Mouse (Mus musculus): ENCODE data around the gene Dtnbp1. TPM values are rescaled to one million over a fixed set of nuclear protein-coding genes. Genes with fewer than 3 reads are reported as not detected.
A peak's percentile ranks its signal among the peaks of the same experiment; 100 is the strongest.

Gene Dtnbp1
- polyA plus RNA-seq, 1 experiment = 99.1 TPM

DNA sequence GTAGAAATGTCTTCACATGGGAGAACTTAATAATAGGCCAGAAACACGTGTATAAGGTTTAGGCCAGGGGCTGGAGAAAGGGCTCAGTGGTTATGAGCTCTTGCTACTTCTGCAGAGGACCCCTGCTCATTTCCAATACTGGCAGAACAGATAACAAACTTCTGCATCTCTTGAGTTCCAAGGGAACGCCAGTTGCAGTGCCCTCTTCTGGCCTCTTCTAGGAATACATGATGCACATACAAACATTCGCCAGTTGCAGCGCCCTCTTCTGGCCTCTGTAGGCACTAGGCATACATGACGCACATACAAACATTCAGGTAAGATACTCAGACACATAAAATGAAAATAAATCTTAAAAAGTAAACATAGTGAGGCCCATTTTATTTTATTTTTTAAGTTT is 4.5 kb upstream of the Dtnbp1 start:
- Histone ChIP-seq H3K27me3 (ENCODE audit: control insufficient read depth, insufficient read depth, insufficient read length) (no peaks in the 10 kb centered on the region), H3K36me3 (ENCODE audit: control insufficient read depth, insufficient read depth) (no peaks in the 10 kb centered on the region), H3ac (ENCODE audit: control insufficient read depth, insufficient read length) (no peak overlapping the region), H3K4me2 (ENCODE audit: low read depth) (no peak overlapping the region), H3K79me2 (ENCODE audit: control insufficient read depth, insufficient read depth) (no peaks in the 10 kb centered on the region), H3K4me3 (no peak overlapping the region)
- no peak for TF ChIP-seq REST (IDR thresholded peaks at IDR 0.05; ENCODE audit: insufficient read depth, insufficient read length)
- no peak for TF ChIP-seq TCF3 (IDR thresholded peaks at IDR 0.05; ENCODE audit: insufficient read length, low read depth)
- no peak for TF ChIP-seq USF1 (IDR thresholded peaks at IDR 0.05; ENCODE audit: low read depth)
- TF ChIP-seq SRF (IDR thresholded peaks at IDR 0.05; ENCODE audit: control insufficient read depth, insufficient read length, low read depth) = no peak
- TF ChIP-seq MYOG (IDR thresholded peaks at IDR 0.05; ENCODE audit: control insufficient read depth in 1 of 3, insufficient read depth in 1 of 3, insufficient read length in 2 of 3, low read depth in 2 of 3) = no peak
- TF ChIP-seq POLR2AphosphoS2 (IDR thresholded peaks at IDR 0.05; ENCODE audit: insufficient read length, low read depth) = no peak
- no peak for TF ChIP-seq E2F4 (IDR thresholded peaks at IDR 0.05; ENCODE audit: insufficient read depth)
- TF ChIP-seq MAX (IDR thresholded peaks at IDR 0.05; ENCODE audit: low read depth) = no peak

DNA sequence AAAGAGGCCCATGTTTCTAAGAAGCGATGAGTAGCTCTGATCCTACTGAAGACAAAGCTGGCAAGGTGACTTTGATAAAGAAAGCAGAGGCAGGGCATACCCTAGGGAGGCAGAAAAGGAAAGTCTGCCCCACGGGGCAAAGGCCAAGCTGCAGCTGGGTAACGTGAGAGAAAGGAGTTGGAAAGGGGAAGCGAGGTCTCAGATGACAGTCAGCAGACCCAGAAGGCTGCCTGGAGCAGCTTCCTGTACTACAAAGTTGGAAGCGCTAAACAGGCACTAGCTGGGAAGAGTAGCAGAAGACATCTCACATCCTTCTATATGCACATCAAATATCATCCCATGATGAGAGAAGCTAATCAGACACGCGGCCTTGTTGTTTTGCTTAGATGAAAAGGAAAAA is 3.9 kb upstream of the Dtnbp1 start:
- Histone ChIP-seq H3K4me3 (no peak overlapping the region), H3ac (ENCODE audit: control insufficient read depth, insufficient read length) (no peak overlapping the region), H3K27me3 (ENCODE audit: control insufficient read depth, insufficient read depth, insufficient read length) (no peaks in the 10 kb centered on the region), H3K4me2 (ENCODE audit: low read depth) (peak overlapping the region; percentile 46), H3K36me3 (ENCODE audit: control insufficient read depth, insufficient read depth) (no peaks in the 10 kb centered on the region), H3K79me2 (ENCODE audit: control insufficient read depth, insufficient read depth) (peaks cover 6% of the 10 kb centered on the region)
- TF ChIP-seq CEBPB (IDR thresholded peaks at IDR 0.05; ENCODE audit: insufficient read depth, poor library complexity, severe bottlenecking) = no peak
- no peak for TF ChIP-seq POLR2A (IDR thresholded peaks at IDR 0.05; ENCODE audit: insufficient read length, low read depth)
- TF ChIP-seq MYOG (IDR thresholded peaks at IDR 0.05; ENCODE audit: control insufficient read depth in 1 of 3, insufficient read depth in 1 of 3, insufficient read length in 2 of 3, low read depth in 2 of 3) = no peak

DNA sequence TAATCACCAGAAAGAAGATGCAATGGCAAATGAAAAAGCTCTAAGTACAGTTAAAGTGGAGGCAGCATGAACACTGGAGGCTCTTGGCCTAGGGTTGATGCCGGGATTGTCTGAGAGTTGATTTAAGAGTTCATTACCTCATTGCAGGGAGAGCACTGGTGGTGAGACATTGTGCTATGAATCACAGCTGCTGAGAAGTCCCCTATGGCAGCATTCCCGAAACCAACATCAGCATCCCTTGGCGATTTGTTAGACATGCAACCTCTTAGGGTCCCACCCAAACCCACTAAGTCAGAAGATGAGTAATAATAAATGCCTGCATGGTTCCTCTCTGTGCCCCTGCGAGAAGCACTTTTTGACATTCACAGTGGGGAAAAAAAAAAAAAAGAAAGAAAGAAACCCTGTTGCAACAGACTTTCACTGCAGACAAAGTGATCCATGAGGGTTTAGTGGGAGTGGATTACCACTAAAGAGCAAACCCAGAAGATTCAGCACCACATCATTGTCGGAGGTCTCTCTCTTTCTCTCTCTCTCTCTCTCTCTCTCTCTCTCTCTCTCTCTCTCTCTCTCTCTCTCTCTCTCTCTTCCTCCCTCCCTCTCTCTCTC is 3.1 kb upstream of the Dtnbp1 start:
- Histone ChIP-seq H3K36me3 (ENCODE audit: control insufficient read depth, insufficient read depth) (no peaks in the 10 kb centered on the region), H3K4me3 (no peak overlapping the region), H3ac (ENCODE audit: control insufficient read depth, insufficient read length) (no peak overlapping the region), H3K4me2 (ENCODE audit: low read depth) (peak overlapping the region; percentile 46), H3K79me2 (ENCODE audit: control insufficient read depth, insufficient read depth) (peaks cover 14% of the 10 kb centered on the region), H3K27me3 (ENCODE audit: control insufficient read depth, insufficient read depth, insufficient read length) (no peaks in the 10 kb centered on the region)
- no peak for TF ChIP-seq SRF (IDR thresholded peaks at IDR 0.05; ENCODE audit: control insufficient read depth, insufficient read length, low read depth)
- no peak for TF ChIP-seq E2F4 (IDR thresholded peaks at IDR 0.05; ENCODE audit: insufficient read depth)
- TF ChIP-seq POLR2AphosphoS2 (IDR thresholded peaks at IDR 0.05; ENCODE audit: insufficient read length, low read depth) = no peak
- peak; percentile 76 for TF ChIP-seq CEBPB (IDR thresholded peaks at IDR 0.05; ENCODE audit: insufficient read depth, poor library complexity, severe bottlenecking)
- no peak for TF ChIP-seq POLR2A (IDR thresholded peaks at IDR 0.05; ENCODE audit: insufficient read length, low read depth)
- no peak for TF ChIP-seq MAX (IDR thresholded peaks at IDR 0.05; ENCODE audit: low read depth)
- peak in 1 of 3 experiments; percentile 53 for TF ChIP-seq MYOD1 (IDR thresholded peaks at IDR 0.05; ENCODE audit: control insufficient read depth in 1 of 3, insufficient read length in 2 of 3, low read depth in 2 of 3)
- peak; percentile 14 for TF ChIP-seq TCF12 (IDR thresholded peaks at IDR 0.05; ENCODE audit: insufficient read depth, poor library complexity, severe bottlenecking)
- no peak for TF ChIP-seq TCF3 (IDR thresholded peaks at IDR 0.05; ENCODE audit: insufficient read length, low read depth)
- no peak for TF ChIP-seq REST (IDR thresholded peaks at IDR 0.05; ENCODE audit: insufficient read depth, insufficient read length)
- TF ChIP-seq MYOG (IDR thresholded peaks at IDR 0.05; ENCODE audit: control insufficient read depth in 1 of 3, insufficient read depth in 1 of 3, insufficient read length in 2 of 3, low read depth in 2 of 3) = peak in 1 of 3 experiments; percentile 5
- no peak for TF ChIP-seq USF1 (IDR thresholded peaks at IDR 0.05; ENCODE audit: low read depth)

DNA sequence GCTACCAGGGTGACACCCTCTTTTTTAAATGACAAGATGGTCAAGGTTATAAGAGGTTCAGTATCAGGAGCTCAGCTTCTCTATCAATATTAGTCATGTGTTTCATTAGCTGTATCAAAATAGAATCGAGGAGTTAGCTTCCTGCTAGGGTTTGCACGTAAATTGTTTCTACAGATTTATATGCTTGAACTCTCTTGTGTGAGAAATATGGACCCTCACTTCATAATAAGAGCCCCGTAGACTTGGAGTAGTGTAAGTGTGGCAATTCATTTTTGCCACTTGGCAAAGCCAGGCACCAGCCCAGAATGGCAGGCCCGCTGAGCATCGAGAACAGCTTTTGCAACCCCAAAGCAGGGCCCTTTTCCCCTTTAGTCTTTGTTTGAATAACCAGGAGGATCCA is 1.1 kb upstream of the Dtnbp1 start:
- H3K79me2 ChIP-seq (ENCODE audit: control insufficient read depth, insufficient read depth) = peaks cover 35% of the 10 kb centered on the region
- TF ChIP-seq USF1 (IDR thresholded peaks at IDR 0.05; ENCODE audit: low read depth) (no peak), TCF3 (IDR thresholded peaks at IDR 0.05; ENCODE audit: insufficient read length, low read depth) (no peak), SRF (IDR thresholded peaks at IDR 0.05; ENCODE audit: control insufficient read depth, insufficient read length, low read depth) (no peak), MYOG (IDR thresholded peaks at IDR 0.05; ENCODE audit: control insufficient read depth in 1 of 3, insufficient read depth in 1 of 3, insufficient read length in 2 of 3, low read depth in 2 of 3) (no peak), MYOD1 (IDR thresholded peaks at IDR 0.05; ENCODE audit: control insufficient read depth in 1 of 3, insufficient read length in 2 of 3, low read depth in 2 of 3) (no peak), E2F4 (IDR thresholded peaks at IDR 0.05; ENCODE audit: insufficient read depth) (no peak), POLR2A (IDR thresholded peaks at IDR 0.05; ENCODE audit: insufficient read length, low read depth) (no peak), MAX (IDR thresholded peaks at IDR 0.05; ENCODE audit: low read depth) (no peak), TCF12 (IDR thresholded peaks at IDR 0.05; ENCODE audit: insufficient read depth, poor library complexity, severe bottlenecking) (no peak)
- no peak overlapping the region for H3K4me3 ChIP-seq
- no peak overlapping the region for H3K4me2 ChIP-seq (ENCODE audit: low read depth)
- H3K36me3 ChIP-seq (ENCODE audit: control insufficient read depth, insufficient read depth) = no peaks in the 10 kb centered on the region
- no peaks in the 10 kb centered on the region for H3K27me3 ChIP-seq (ENCODE audit: control insufficient read depth, insufficient read depth, insufficient read length)
- no peak overlapping the region for H3ac ChIP-seq (ENCODE audit: control insufficient read depth, insufficient read length)

DNA sequence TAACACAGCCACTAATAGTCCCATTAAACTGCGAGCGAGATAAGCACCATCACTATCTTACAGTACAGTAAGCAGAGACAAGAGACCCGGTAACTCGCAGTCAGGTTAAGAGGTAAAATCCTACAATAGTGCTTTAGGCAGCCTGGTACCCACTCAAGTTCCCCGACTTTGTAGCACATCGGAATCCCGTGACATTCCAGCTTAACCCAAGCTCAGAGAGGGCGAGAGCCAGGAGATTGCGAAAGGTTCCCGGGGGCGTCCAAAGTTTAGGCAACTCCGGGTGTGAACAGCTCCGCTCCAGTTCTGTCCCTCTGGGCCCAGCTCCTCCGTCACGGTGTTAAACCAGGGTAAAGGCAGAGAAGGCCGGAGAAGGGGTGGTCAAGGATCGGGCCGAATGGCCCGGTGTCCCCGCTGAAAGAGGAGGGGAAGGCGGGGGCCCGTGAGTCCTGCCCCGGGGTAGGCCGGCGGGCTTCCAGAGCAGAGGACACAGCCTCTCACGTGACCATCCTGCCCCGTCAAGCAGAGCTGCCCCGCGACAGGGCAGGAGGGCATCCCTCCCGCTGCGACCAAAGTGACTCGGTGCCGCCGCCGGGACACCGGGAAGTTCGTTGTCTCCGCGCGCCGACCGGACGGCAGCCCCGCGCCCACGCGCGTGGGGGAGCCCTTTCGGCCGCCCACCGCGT is 578 bp downstream of the Dtnbp1 start:
- peak overlapping the region; percentile 69 for H3K4me2 ChIP-seq (ENCODE audit: low read depth)
- peak overlapping the region; percentile 83 for H3K4me3 ChIP-seq
- peaks cover 51% of the 10 kb centered on the region for H3K79me2 ChIP-seq (ENCODE audit: control insufficient read depth, insufficient read depth)
- H3K36me3 ChIP-seq (ENCODE audit: control insufficient read depth, insufficient read depth) = peaks cover 3% of the 10 kb centered on the region
- H3ac ChIP-seq (ENCODE audit: control insufficient read depth, insufficient read length) = peak overlapping the region; percentile 40
- no peak for TF ChIP-seq REST (IDR thresholded peaks at IDR 0.05; ENCODE audit: insufficient read depth, insufficient read length)
- TF ChIP-seq MYOD1 (IDR thresholded peaks at IDR 0.05; ENCODE audit: control insufficient read depth in 1 of 3, insufficient read length in 2 of 3, low read depth in 2 of 3) = peak in 1 of 3 experiments; percentile 23
- TF ChIP-seq USF1 (IDR thresholded peaks at IDR 0.05; ENCODE audit: low read depth) = peak; percentile 78
- peak; percentile 95 for TF ChIP-seq CEBPB (IDR thresholded peaks at IDR 0.05; ENCODE audit: insufficient read depth, poor library complexity, severe bottlenecking)
- no peak for TF ChIP-seq E2F4 (IDR thresholded peaks at IDR 0.05; ENCODE audit: insufficient read depth)
- H3K27me3 ChIP-seq (ENCODE audit: control insufficient read depth, insufficient read depth, insufficient read length) = no peaks in the 10 kb centered on the region
